Comparison of ENCODE assay signal across 8 mouse cellular contexts in genomic region chr2:75658727-75659628, GRCm38 (mm10). TPM values are rescaled to one million over a fixed set of nuclear protein-coding genes. Genes with fewer than 3 reads are reported as not detected.
DNase-seq lines count a peak whose midpoint lies in the region; ATAC-seq lines count a peak whose summit lies in the region.

Hnrnpa3 (plus strand) TSS chr2:75659261.

- H3K27me3 ChIP-seq in hindbrain, embryonic 10.5 days (ENCODE audit: insufficient read depth, poor library complexity, severe bottlenecking): no peaks in the 10 kb centered on the region

- H3K4me3 ChIP-seq in hindbrain, embryonic 10.5 days: peak within 1 kb of the TSS; percentile 96

- ATAC-seq in frontal cortex, adult (ENCODE audit: low TSS enrichment): peak; percentile 93

- WGBS in hindbrain, embryonic 10.5 days: under 1% methylated on average over 102 of the region's 102 CpGs

- peaks cover 20% of the 10 kb centered on the region for H3K4me1 ChIP-seq in hindbrain, embryonic 10.5 days (replicated peaks)

- H3K27ac ChIP-seq in hindbrain, embryonic 10.5 days: peak within 1 kb of the TSS; percentile 100

- no peaks in the 10 kb centered on the region for H3K9me3 ChIP-seq in hindbrain, embryonic 10.5 days

- H3K36me3 ChIP-seq in hindbrain, embryonic 10.5 days: peaks cover 31% of the 10 kb centered on the region

- DNase-seq in MN1 (ENCODE audit: low spot score): peak; percentile 99
- DNase-seq in cerebellum, adult 9-10 months: peak; percentile 99
- peak; percentile 99 for DNase-seq in hindbrain, embryonic 10.5 days (ENCODE audit: low spot score)
- peak; percentile 97 to 98 for DNase-seq in layer of hippocampus, postnatal 10 days (ENCODE audit: low spot score in 2 of 2)
- peak; percentile 98 for DNase-seq in lung, postnatal 10 days
- peak; percentile 99 for DNase-seq in ovary, postnatal 36 days (ENCODE audit: low spot score)
- peak; percentile 99 for DNase-seq in thymus, postnatal 25 days

RNA-seq across cellular contexts. Expression of gene Hnrnpa3, which starts in this region (rescaled TPM):
- polyA plus RNA-seq in hindbrain, embryonic 10.5 days (2016; fragmentation: Nextera tagmentation; extraction: Ambion mirVana): 236 and 359 TPM in 2 replicates
- total RNA-seq in layer of hippocampus, postnatal 10 days (2021): 100 to 1,000 TPM; 380 to 423 TPM

Comparison
In these comparisons a context has a peak if more than half of its experiments do, and no peak if none do; other contexts are left out.
1. Peak in every context shown above with its lines: DNase-seq, ATAC-seq, H3K4me3 ChIP-seq and H3K27ac ChIP-seq.